Mouse (Mus musculus): ENCODE data around the gene Wdfy3. TPM values are rescaled to one million over a fixed set of nuclear protein-coding genes. Genes with fewer than 3 reads are reported as not detected.

Gene Wdfy3
- polyA plus RNA-seq, 1 experiment = 13.7 TPM

GRCm38 (mm10) chr5:102066458-102066857 is 3.3 kb downstream of the Wdfy3 start:
- WGBS = 91% methylated on average over 6 of the region's 6 CpGs
- no peak overlapping the region for H3K27ac ChIP-seq (ENCODE audit: control insufficient read depth, insufficient read depth, low read depth, low read length, poor library complexity)

GRCm38 (mm10) chr5:102063013-102063752 is 6.5 kb downstream of the Wdfy3 start:
- TF ChIP-seq POLR2A (IDR thresholded peaks at IDR 0.05; ENCODE audit: borderline replicate concordance, control insufficient read depth, low read depth, low read length) = no peak
- TF ChIP-seq CTCF (IDR thresholded peaks at IDR 0.05; ENCODE audit: control insufficient read depth, insufficient read depth, low read length) = no peak

More at GRCm38 (mm10) chr5:102066458-102066857, 3.3 kb downstream of the Wdfy3 start:
- no peak for TF ChIP-seq POLR2A (IDR thresholded peaks at IDR 0.05; ENCODE audit: borderline replicate concordance, control insufficient read depth, low read depth, low read length)
- TF ChIP-seq CTCF (IDR thresholded peaks at IDR 0.05; ENCODE audit: control insufficient read depth, insufficient read depth, low read length) = no peak
- H3K4me3 ChIP-seq (replicated peaks; ENCODE audit: control insufficient read depth, low read depth, low read length) = no peak overlapping the region
- no peaks in the 10 kb centered on the region for H3K4me1 ChIP-seq (ENCODE audit: control insufficient read depth, insufficient read depth, low read length)

GRCm38 (mm10) chr5:102061816-102062215 is 7.9 kb downstream of the Wdfy3 start:
- no peak for TF ChIP-seq CTCF (IDR thresholded peaks at IDR 0.05; ENCODE audit: control insufficient read depth, insufficient read depth, low read length)
- WGBS = 73% methylated on average over 5 of the region's 5 CpGs
- H3K4me3 ChIP-seq (replicated peaks; ENCODE audit: control insufficient read depth, low read depth, low read length) = no peak overlapping the region
- no peaks in the 10 kb centered on the region for H3K4me1 ChIP-seq (ENCODE audit: control insufficient read depth, insufficient read depth, low read length)
- H3K27ac ChIP-seq (ENCODE audit: control insufficient read depth, insufficient read depth, low read depth, low read length, poor library complexity) = no peak overlapping the region

More at GRCm38 (mm10) chr5:102063013-102063752, 6.5 kb downstream of the Wdfy3 start:
- WGBS = 82% methylated on average over 18 of the region's 18 CpGs
- H3K4me3 ChIP-seq (replicated peaks; ENCODE audit: control insufficient read depth, low read depth, low read length) = no peak overlapping the region
- no peaks in the 10 kb centered on the region for H3K4me1 ChIP-seq (ENCODE audit: control insufficient read depth, insufficient read depth, low read length)
- H3K27ac ChIP-seq (ENCODE audit: control insufficient read depth, insufficient read depth, low read depth, low read length, poor library complexity) = no peak overlapping the region

- WGBS = 75% methylated on average over 7 of the region's 7 CpGs
- no peaks in the 10 kb centered on the region; the same call in 1 of the 2 replicates for H3K4me1 ChIP-seq (ENCODE audit: control insufficient read depth, insufficient read depth, low read length)
- H3K27ac ChIP-seq (ENCODE audit: control insufficient read depth, insufficient read depth, low read depth, low read length, poor library complexity) = no peak overlapping the region
- H3K4me3 ChIP-seq (replicated peaks; ENCODE audit: control insufficient read depth, low read depth, low read length) = no peak overlapping the region
- TF ChIP-seq POLR2A (IDR thresholded peaks at IDR 0.05; ENCODE audit: borderline replicate concordance, control insufficient read depth, low read depth, low read length) (no peak), CTCF (IDR thresholded peaks at IDR 0.05; ENCODE audit: control insufficient read depth, insufficient read depth, low read length) (no peak)
Measured at GRCm38 (mm10) chr5:102055946-102056345, 13.8 kb downstream of the Wdfy3 start.

GRCm38 (mm10) chr5:102055130-102055641 is 14.5 kb downstream of the Wdfy3 start:
- no peak overlapping the region for H3K27ac ChIP-seq (ENCODE audit: control insufficient read depth, insufficient read depth, low read depth, low read length, poor library complexity)
- 40% methylated on average over 3 of the region's 3 CpGs for WGBS

GRCm38 (mm10) chr5:102054511-102055093 is 15.1 kb downstream of the Wdfy3 start:
- no peak for TF ChIP-seq CTCF (IDR thresholded peaks at IDR 0.05; ENCODE audit: control insufficient read depth, insufficient read depth, low read length)
- TF ChIP-seq POLR2A (IDR thresholded peaks at IDR 0.05; ENCODE audit: borderline replicate concordance, control insufficient read depth, low read depth, low read length) = no peak
- no peak overlapping the region for H3K27ac ChIP-seq (ENCODE audit: control insufficient read depth, insufficient read depth, low read depth, low read length, poor library complexity)
- no peak overlapping the region for H3K4me3 ChIP-seq (replicated peaks; ENCODE audit: control insufficient read depth, low read depth, low read length)
- H3K4me1 ChIP-seq (ENCODE audit: control insufficient read depth, insufficient read depth, low read length) = no peaks in the 10 kb centered on the region; the same call in 1 of the 2 replicates
- WGBS = 71% methylated on average over 11 of the region's 11 CpGs

More at GRCm38 (mm10) chr5:102055130-102055641, 14.5 kb downstream of the Wdfy3 start:
- Histone ChIP-seq H3K4me3 (replicated peaks; ENCODE audit: control insufficient read depth, low read depth, low read length) (no peak overlapping the region), H3K4me1 (ENCODE audit: control insufficient read depth, insufficient read depth, low read length) (no peaks in the 10 kb centered on the region; the same call in 1 of the 2 replicates)
- TF ChIP-seq CTCF (IDR thresholded peaks at IDR 0.05; ENCODE audit: control insufficient read depth, insufficient read depth, low read length) (no peak), POLR2A (IDR thresholded peaks at IDR 0.05; ENCODE audit: borderline replicate concordance, control insufficient read depth, low read depth, low read length) (no peak)

GRCm38 (mm10) chr5:102052906-102053305 is 16.8 kb downstream of the Wdfy3 start:
- Histone ChIP-seq H3K27ac (ENCODE audit: control insufficient read depth, insufficient read depth, low read depth, low read length, poor library complexity) (no peak overlapping the region), H3K4me3 (replicated peaks; ENCODE audit: control insufficient read depth, low read depth, low read length) (no peak overlapping the region), H3K4me1 (ENCODE audit: control insufficient read depth, insufficient read depth, low read length) (no peaks in the 10 kb centered on the region; the same call in 1 of the 2 replicates)
- 86% methylated on average over 6 of the region's 6 CpGs for WGBS
- TF ChIP-seq POLR2A (IDR thresholded peaks at IDR 0.05; ENCODE audit: borderline replicate concordance, control insufficient read depth, low read depth, low read length) (no peak), CTCF (IDR thresholded peaks at IDR 0.05; ENCODE audit: control insufficient read depth, insufficient read depth, low read length) (no peak)

- Histone ChIP-seq H3K4me1 (ENCODE audit: control insufficient read depth, insufficient read depth, low read length) (no peaks in the 10 kb centered on the region; the same call in 1 of the 2 replicates), H3K27ac (ENCODE audit: control insufficient read depth, insufficient read depth, low read depth, low read length, poor library complexity) (no peak overlapping the region), H3K4me3 (replicated peaks; ENCODE audit: control insufficient read depth, low read depth, low read length) (no peak overlapping the region)
- TF ChIP-seq CTCF (IDR thresholded peaks at IDR 0.05; ENCODE audit: control insufficient read depth, insufficient read depth, low read length) (no peak), POLR2A (IDR thresholded peaks at IDR 0.05; ENCODE audit: borderline replicate concordance, control insufficient read depth, low read depth, low read length) (no peak)
- WGBS = 89% methylated on average over 4 of the region's 4 CpGs
Measured at GRCm38 (mm10) chr5:102052465-102052864, 17.3 kb downstream of the Wdfy3 start.

Measured in bone marrow, adult 2 months (tissue).